Mouse (Mus musculus) hindbrain, postnatal 0 days (tissue): Measurements from ENCODE around the gene Psmd14. TPM values are rescaled to one million over a fixed set of nuclear protein-coding genes. Genes with fewer than 3 reads are reported as not detected.

Experiments
- ATAC-seq: fragments of 200-750 bp; cut with Nextera tagmentation; 2 replicates; pipeline ENCODE4 v1.8.0; 2017; ENCODE audit warnings: mild to moderate bottlenecking, moderate TSS enrichment, moderate library complexity
- DNase-seq: peaks from one replicate; pipeline ENCODE4 v3.0.0-alpha.2; 2015; ENCODE audit warnings: low spot score
- H3K27ac ChIP-seq: fragments of 300-500 bp; sonication (generic); 2 replicates; pipeline ENCODE4 v1.5.1; 2014; ENCODE audit warnings: mild to moderate bottlenecking
- H3K27me3 ChIP-seq: fragments of 300-500 bp; sonication (generic); 2 replicates; pipeline ENCODE4 v1.6.1; 2014; ENCODE audit warnings: low read length, mixed read lengths; ENCODE audit not compliant: insufficient read depth
- H3K36me3 ChIP-seq: fragments of 300-500 bp; sonication (generic); 2 replicates; pipeline ENCODE4 v1.6.1; 2014; ENCODE audit warnings: low read length, mixed read lengths; ENCODE audit not compliant: insufficient read depth
- H3K4me1 ChIP-seq: fragments of 300-500 bp; sonication (generic); 2 replicates; pipeline ENCODE4 v1.6.1; 2014; ENCODE audit warnings: antibody characterized with exemption, low read length, mixed read lengths; ENCODE audit not compliant: insufficient read depth
- H3K4me2 ChIP-seq: fragments of 300-500 bp; sonication (generic); 2 replicates; pipeline ENCODE4 v1.6.1; 2014; ENCODE audit warnings: low read depth, mild to moderate bottlenecking, low read length, moderate library complexity, mixed read lengths
- H3K4me3 ChIP-seq: fragments of 300-500 bp; sonication (generic); 2 replicates; pipeline ENCODE4 v1.5.1; 2014; ENCODE audit warnings: low read length
- H3K9ac ChIP-seq: fragments of 300-500 bp; sonication (generic); replicated peaks from 2 replicates; pipeline ENCODE4 v1.6.1; 2014; ENCODE audit warnings: mild to moderate bottlenecking, low read length, moderate library complexity, mixed read lengths
- H3K9me3 ChIP-seq: fragments of 300-500 bp; sonication (generic); 2 replicates; pipeline ENCODE4 v1.6.1; 2016; ENCODE audit warnings: low read length, mixed read lengths
- CTCF ChIP-seq: IDR thresholded peaks from 2 replicates; pipeline ENCODE4 v1.5.1; 2016; ENCODE audit warnings: antibody characterized with exemption, control low read depth, low read depth
- WGBS: fragments of 180-500 bp; shearing (Covaris S2); extraction: QIAGEN DNeasy Blood & Tissue Kit; methylation state at CpG from one replicate; pipeline ENCODE4 v1.1.7; 2014; 5-methylcytosine and 5-hydroxymethylcytosine counted together
- polyA plus RNA-seq: library from polyadenylated mRNA; unstranded; fragments of >200 nt; fragmentation: Nextera tagmentation; extraction: Ambion mirVana; gene quantifications from 2 replicates; pipeline ENCODE4 v1.2.1, GENCODE M21; 2015
- total RNA-seq: library from RNA; depleted of rRNA; stranded (reverse); fragments of >200 nt; gene quantifications from 2 replicates; pipeline ENCODE4 v1.2.3, GENCODE M21; 2014

Gene Psmd14
- total and polyA plus RNA-seq, 2 experiments from 2014 or later, result 93.1 to 200 TPM

- Histone ChIP-seq H3K27me3 (no peaks in the 10 kb centered on the region), H3K9me3 (no peaks in the 10 kb centered on the region), H3K9ac (no peak overlapping the region), H3K4me3 (no peak overlapping the region), H3K4me2 (no peak overlapping the region), H3K36me3 (no peaks in the 10 kb centered on the region), H3K4me1 (no peaks in the 10 kb centered on the region), H3K27ac (no peak overlapping the region)
- WGBS, result 90% methylated on average over 1 of the region's 1 CpGs
- TF ChIP-seq CTCF, result no peak
- ATAC-seq (no peak), DNase-seq (no peak)
Measured at GRCm38 (mm10) chr2:61681572-61681971, 29.9 kb upstream of the Psmd14 start.

DNA sequence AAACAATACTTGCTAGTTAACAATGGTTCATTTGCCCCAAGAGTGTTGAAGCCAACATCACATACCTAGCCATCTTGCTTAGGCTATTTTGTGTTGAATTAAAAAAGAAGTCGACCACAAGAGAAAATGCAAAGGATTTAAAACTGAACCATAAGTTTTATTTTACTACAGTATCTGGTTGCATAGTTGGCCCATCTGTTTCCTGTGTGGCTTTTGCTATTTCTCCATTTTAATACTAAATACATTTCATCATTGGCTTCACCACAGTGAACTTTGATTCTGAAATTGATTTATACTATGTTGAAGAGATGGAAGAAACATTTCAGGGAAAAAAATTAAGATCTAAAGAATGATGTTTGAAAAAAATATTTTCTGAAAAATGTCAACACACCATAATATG is 25.0 kb upstream of the Psmd14 start:
- Histone ChIP-seq H3K36me3 (no peaks in the 10 kb centered on the region), H3K27me3 (no peaks in the 10 kb centered on the region), H3K4me1 (no peaks in the 10 kb centered on the region), H3K9ac (no peak overlapping the region), H3K27ac (no peak overlapping the region), H3K4me2 (no peak overlapping the region), H3K4me3 (no peak overlapping the region), H3K9me3 (no peaks in the 10 kb centered on the region)
- WGBS, result 87% methylated on average over 1 of the region's 1 CpGs
- TF ChIP-seq CTCF, result no peak
- DNase-seq, result no peak
- ATAC-seq, result no peak

DNA sequence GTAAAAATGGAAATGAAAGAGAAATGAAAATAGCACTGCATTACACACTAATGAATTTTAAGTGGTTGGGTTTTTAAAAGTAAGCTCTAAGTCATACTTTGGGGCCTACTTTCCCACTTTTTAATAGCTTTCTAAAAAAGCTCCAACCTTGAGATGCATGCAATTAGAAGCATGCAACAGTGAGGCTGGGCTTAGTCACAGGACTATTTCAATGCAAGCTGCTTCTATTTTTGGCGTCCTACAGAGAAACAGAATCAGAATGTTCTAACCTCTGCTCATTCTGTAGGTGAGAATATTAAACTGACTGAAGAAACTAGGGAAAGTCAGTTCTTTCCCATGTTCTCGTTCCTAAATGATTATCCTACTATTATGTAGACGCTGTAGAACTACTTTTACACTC is 22.4 kb upstream of the Psmd14 start:
- H3K4me2 ChIP-seq, result no peak overlapping the region
- H3K9ac ChIP-seq, result no peak overlapping the region
- 91% methylated on average over 3 of the region's 3 CpGs for WGBS
- H3K27ac ChIP-seq, result no peak overlapping the region
- no peak for TF ChIP-seq CTCF
- no peaks in the 10 kb centered on the region for H3K27me3 ChIP-seq
- no peaks in the 10 kb centered on the region for H3K4me1 ChIP-seq
- ATAC-seq (no peak), DNase-seq (no peak)
- no peaks in the 10 kb centered on the region for H3K9me3 ChIP-seq
- H3K36me3 ChIP-seq, result no peaks in the 10 kb centered on the region
- no peak overlapping the region for H3K4me3 ChIP-seq

GRCm38 (mm10) chr2:61709570-61709969 is 1.9 kb upstream of the Psmd14 start:
- Histone ChIP-seq H3K9me3 (no peaks in the 10 kb centered on the region), H3K4me1 (peaks cover 8% of the 10 kb centered on the region; the same call in 1 of the 2 replicates), H3K4me2 (no peak overlapping the region), H3K27me3 (no peaks in the 10 kb centered on the region), H3K36me3 (no peaks in the 10 kb centered on the region), H3K27ac (no peak overlapping the region), H3K9ac (no peak overlapping the region), H3K4me3 (no peak overlapping the region)
- TF ChIP-seq CTCF, result no peak
- ATAC-seq, result no peak
- DNase-seq, result no peak
- 93% methylated on average over 3 of the region's 3 CpGs for WGBS

DNA sequence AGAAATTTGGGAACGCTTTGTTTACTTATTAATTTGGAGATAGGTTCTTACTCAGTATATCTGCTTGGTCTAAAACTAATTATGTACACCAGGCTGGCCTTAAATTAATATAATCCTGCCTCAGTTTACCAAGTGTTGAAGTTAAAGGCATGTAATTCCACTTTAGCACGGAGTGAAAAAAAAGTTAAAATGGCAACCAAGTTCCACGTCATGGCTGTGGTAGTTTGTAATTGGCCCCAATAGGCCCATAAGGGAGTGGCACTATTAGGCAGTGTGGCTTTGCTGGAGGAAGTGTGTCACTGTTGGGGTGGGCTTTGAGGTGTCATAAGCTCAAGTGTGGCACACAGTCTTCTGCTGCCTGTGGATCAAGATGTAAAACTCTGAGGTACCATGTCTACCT is 1.0 kb downstream of the Psmd14 start:
- H3K9me3 ChIP-seq, result no peaks in the 10 kb centered on the region
- DNase-seq, result no peak
- WGBS, result 56% methylated on average over 3 of the region's 3 CpGs
- no peak for ATAC-seq
- H3K36me3 ChIP-seq, result no peaks in the 10 kb centered on the region
- peaks cover 8% of the 10 kb centered on the region; the same call in 1 of the 2 replicates for H3K4me1 ChIP-seq
- H3K27me3 ChIP-seq, result no peaks in the 10 kb centered on the region
- peak overlapping the region; percentile 96; the same call in 1 of the 2 replicates for H3K9ac ChIP-seq
- no peak overlapping the region for H3K27ac ChIP-seq
- no peak for TF ChIP-seq CTCF
- H3K4me2 ChIP-seq, result peak overlapping the region; percentile 71
- peak overlapping the region; percentile 85 for H3K4me3 ChIP-seq

DNA sequence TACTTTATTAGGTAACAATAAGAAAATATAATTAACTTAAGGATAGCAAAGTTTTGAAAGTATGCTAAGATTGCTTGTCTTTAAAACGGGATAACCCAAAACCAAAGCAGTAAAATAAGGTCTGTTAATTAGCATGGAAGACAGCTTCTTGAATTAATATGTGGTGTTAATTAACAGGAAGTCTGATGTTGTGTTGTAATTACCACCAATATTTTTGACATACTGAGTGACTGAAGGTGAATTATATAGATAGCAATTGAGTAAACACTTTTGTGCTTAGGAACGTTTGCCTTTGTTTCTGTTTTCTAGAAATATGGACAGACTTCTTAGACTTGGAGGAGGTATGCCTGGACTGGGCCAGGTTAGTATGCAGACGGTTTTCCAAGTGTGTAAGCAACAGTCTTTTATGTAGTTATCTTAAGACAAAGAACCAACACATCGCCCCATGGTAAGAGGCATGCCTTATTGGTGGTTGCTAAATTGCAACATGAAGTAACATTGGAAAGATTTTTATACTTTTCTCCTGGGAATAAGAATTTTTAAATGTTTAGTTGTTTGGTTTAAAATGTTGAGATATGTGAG is 11.0 kb downstream of the Psmd14 start:
- no peak overlapping the region for H3K27ac ChIP-seq
- H3K27me3 ChIP-seq, result no peaks in the 10 kb centered on the region
- no peaks in the 10 kb centered on the region for H3K4me1 ChIP-seq
- 80% methylated on average over 4 of the region's 4 CpGs for WGBS
- H3K9ac ChIP-seq, result no peak overlapping the region
- no peak overlapping the region for H3K4me2 ChIP-seq
- no peaks in the 10 kb centered on the region for H3K36me3 ChIP-seq
- no peak overlapping the region for H3K4me3 ChIP-seq
- ATAC-seq (no peak), DNase-seq (no peak)
- no peak for TF ChIP-seq CTCF
- H3K9me3 ChIP-seq, result no peaks in the 10 kb centered on the region

DNA sequence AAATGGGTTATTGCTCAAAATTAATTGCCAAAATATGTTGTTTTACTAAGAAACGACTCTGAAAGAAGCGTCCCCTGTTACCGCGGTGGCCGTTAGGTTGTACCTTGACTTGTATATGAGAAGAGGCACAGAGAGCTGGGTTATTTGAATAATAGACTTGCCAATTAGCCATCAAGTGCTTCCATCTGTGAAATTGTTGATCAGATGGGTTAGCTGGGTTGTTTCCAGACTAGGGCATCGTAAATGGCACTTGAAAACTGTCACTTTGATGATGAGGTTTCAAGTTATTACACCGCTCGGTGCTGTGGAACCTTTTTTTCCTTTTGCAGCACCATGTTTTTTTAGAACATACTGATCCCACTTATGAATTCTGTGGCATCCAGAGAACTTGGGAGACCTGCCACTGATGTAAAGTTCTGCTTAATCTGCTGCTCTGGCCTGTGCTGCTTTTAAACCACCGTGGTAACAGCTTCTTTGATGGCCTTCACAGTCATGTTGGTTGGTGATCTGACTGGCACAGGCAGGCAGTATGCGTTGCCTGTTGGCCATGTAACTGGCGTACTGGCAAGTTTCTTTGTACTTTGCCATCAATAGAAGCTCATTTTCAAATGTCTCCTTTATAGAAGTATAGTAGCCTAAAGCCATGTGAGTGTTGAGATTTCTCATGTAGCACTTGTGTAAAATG is 21.4 kb downstream of the Psmd14 start:
- no peaks in the 10 kb centered on the region for H3K9me3 ChIP-seq
- H3K4me1 ChIP-seq, result no peaks in the 10 kb centered on the region
- ATAC-seq (no peak), DNase-seq (no peak)
- H3K4me3 ChIP-seq, result no peak overlapping the region
- no peaks in the 10 kb centered on the region for H3K27me3 ChIP-seq
- 71% methylated on average over 11 of the region's 11 CpGs for WGBS
- H3K36me3 ChIP-seq, result no peaks in the 10 kb centered on the region
- H3K9ac ChIP-seq, result no peak overlapping the region
- TF ChIP-seq CTCF, result no peak
- H3K27ac ChIP-seq, result no peak overlapping the region
- no peak overlapping the region for H3K4me2 ChIP-seq
